ENCODE assay signal across 7 mouse cellular contexts in the genomic region with DNA sequence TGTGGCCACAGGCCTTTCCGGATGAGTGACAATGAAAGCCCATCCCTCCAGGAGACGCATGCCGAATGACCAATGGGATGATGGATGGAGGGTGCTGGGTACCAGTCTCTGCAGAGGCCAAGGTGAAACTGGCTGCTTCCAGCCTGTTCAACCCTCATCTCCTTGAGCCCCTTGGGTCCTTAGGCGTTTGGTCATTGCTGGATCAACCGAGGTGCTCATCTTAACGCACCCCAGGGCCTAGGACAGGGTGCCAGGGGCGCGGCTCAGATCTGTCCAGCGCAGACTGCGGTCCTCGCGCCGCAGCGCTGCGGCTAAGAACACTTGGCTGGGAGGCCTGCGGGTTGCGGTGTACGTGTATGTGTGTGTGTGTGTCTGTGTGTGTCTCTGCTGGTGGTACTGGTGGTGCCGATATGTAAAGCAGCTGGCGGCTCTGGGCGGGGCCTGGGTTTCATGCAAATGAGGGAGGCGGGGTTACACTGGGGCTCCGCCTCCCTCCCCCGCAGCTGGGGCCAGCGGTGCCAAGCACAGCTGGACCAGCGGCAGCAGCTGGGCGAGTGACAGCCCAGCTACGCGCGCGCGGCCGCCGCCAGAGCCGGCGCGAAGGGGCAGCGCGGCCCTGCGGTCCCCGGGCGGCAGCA. TPM values are rescaled to one million over a fixed set of nuclear protein-coding genes. Genes with fewer than 3 reads are reported as not detected.
A peak's percentile ranks its signal among the peaks of the same experiment; 100 is the strongest.
DNase-seq lines count a peak whose midpoint lies in the region; ATAC-seq and TF ChIP-seq lines count a peak whose summit lies in the region.

A gene (plus strand): TSS at position 147 of the 638 bp plus-strand sequence.

- peak; percentile 80 for DNase-seq in embryonic facial prominence, embryonic 14.5 days (ENCODE audit: low spot score)
- peak; percentile 87 for DNase-seq in heart, embryonic 10.5 days (ENCODE audit: low spot score)
- peak; percentile 48 for DNase-seq in limb, embryonic 14.5 days (ENCODE audit: low spot score)
- peak; percentile 87 to 91 for DNase-seq in spleen, adult 18-20 months

- H3K36me3 ChIP-seq in embryonic facial prominence, embryonic 14.5 days (ENCODE audit: control insufficient read depth, insufficient read depth, low read length), result no peaks in the 10 kb centered on the region
- H3K36me3 ChIP-seq in heart, embryonic 10.5 days, result no peaks in the 10 kb centered on the region
- H3K36me3 ChIP-seq in kidney, embryonic 15.5 days, result no peaks in the 10 kb centered on the region
- H3K36me3 ChIP-seq in limb, embryonic 14.5 days (ENCODE audit: control insufficient read depth, insufficient read depth, low read length), result no peaks in the 10 kb centered on the region
- no peaks in the 10 kb centered on the region for H3K36me3 ChIP-seq in midbrain, embryonic 15.5 days (replicated peaks)

- peaks cover 39% of the 10 kb centered on the region for H3K27me3 ChIP-seq in embryonic facial prominence, embryonic 14.5 days (replicated peaks; ENCODE audit: control insufficient read depth, insufficient read depth, low read length)
- H3K27me3 ChIP-seq in heart, embryonic 10.5 days (ENCODE audit: insufficient read depth, poor library complexity, severe bottlenecking), result peaks cover 50% of the 10 kb centered on the region
- peaks cover 42% of the 10 kb centered on the region for H3K27me3 ChIP-seq in kidney, embryonic 15.5 days
- peaks cover 33% of the 10 kb centered on the region for H3K27me3 ChIP-seq in limb, embryonic 14.5 days (ENCODE audit: control insufficient read depth, insufficient read depth, low read length)
- 0 out of 2 replicates have a peak, but pooled peaks cover 5% of the 10 kb centered on the region for H3K27me3 ChIP-seq in midbrain, embryonic 15.5 days (replicated peaks)

- TF ChIP-seq CTCF in bone marrow, adult 2 months (IDR thresholded peaks at IDR 0.05; ENCODE audit: control insufficient read depth, insufficient read depth, low read length), result no peak

- H3K4me3 ChIP-seq in bone marrow, adult 2 months (replicated peaks; ENCODE audit: control insufficient read depth, low read depth, low read length), result peak within 1 kb of the TSS; percentile 87
- H3K4me3 ChIP-seq in embryonic facial prominence, embryonic 14.5 days (ENCODE audit: low read depth, low read length), result peak within 1 kb of the TSS; percentile 59
- H3K4me3 ChIP-seq in heart, embryonic 10.5 days, result peak within 1 kb of the TSS; percentile 72
- H3K4me3 ChIP-seq in kidney, embryonic 15.5 days (replicated peaks), result peak within 1 kb of the TSS; percentile 57
- peak within 1 kb of the TSS; percentile 61 for H3K4me3 ChIP-seq in limb, embryonic 14.5 days (replicated peaks; ENCODE audit: low read length)
- H3K4me3 ChIP-seq in midbrain, embryonic 15.5 days, result peak within 1 kb of the TSS; percentile 83

- peaks cover 6% of the 10 kb centered on the region; the same call in 1 of the 2 replicates for H3K4me1 ChIP-seq in bone marrow, adult 2 months (ENCODE audit: control insufficient read depth, insufficient read depth, low read length)
- peaks cover 6% of the 10 kb centered on the region for H3K4me1 ChIP-seq in embryonic facial prominence, embryonic 14.5 days (ENCODE audit: control insufficient read depth, insufficient read depth, low read length)
- H3K4me1 ChIP-seq in heart, embryonic 10.5 days, result peaks cover 13% of the 10 kb centered on the region
- H3K4me1 ChIP-seq in kidney, embryonic 15.5 days, result peaks cover 20% of the 10 kb centered on the region
- H3K4me1 ChIP-seq in limb, embryonic 14.5 days (ENCODE audit: control insufficient read depth, insufficient read depth, low read length), result peaks cover 4% of the 10 kb centered on the region
- peaks cover 22% of the 10 kb centered on the region for H3K4me1 ChIP-seq in midbrain, embryonic 15.5 days

- H3K27ac ChIP-seq in bone marrow, adult 2 months (ENCODE audit: control insufficient read depth, insufficient read depth, low read depth, low read length, poor library complexity), result peak within 1 kb of the TSS; percentile 88
- no peak within 1 kb of the TSS for H3K27ac ChIP-seq in embryonic facial prominence, embryonic 14.5 days (replicated peaks; ENCODE audit: low read depth, low read length)
- H3K27ac ChIP-seq in heart, embryonic 10.5 days, result peak within 1 kb of the TSS; percentile 63
- no peak within 1 kb of the TSS for H3K27ac ChIP-seq in kidney, embryonic 15.5 days
- H3K27ac ChIP-seq in limb, embryonic 14.5 days (replicated peaks; ENCODE audit: low read depth, low read length), result no peak within 1 kb of the TSS
- H3K27ac ChIP-seq in midbrain, embryonic 15.5 days, result peak within 1 kb of the TSS; percentile 81

- 8% methylated on average over 42 of the region's 42 CpGs for WGBS in bone marrow, adult 2 months
- WGBS in embryonic facial prominence, embryonic 14.5 days, result 7% methylated on average over 33 of the region's 42 CpGs
- WGBS in heart, embryonic 10.5 days, result 8% methylated on average over 40 of the region's 42 CpGs
- WGBS in kidney, embryonic 15.5 days, result 6% methylated on average over 42 of the region's 42 CpGs
- 14% methylated on average over 24 of the region's 42 CpGs for WGBS in limb, embryonic 14.5 days
- 2% methylated on average over 42 of the region's 42 CpGs for WGBS in midbrain, embryonic 15.5 days

- H3K4me2 ChIP-seq in embryonic facial prominence, embryonic 14.5 days (ENCODE audit: low read depth, low read length), result peak within 1 kb of the TSS; percentile 98
- peak within 1 kb of the TSS; percentile 95 for H3K4me2 ChIP-seq in kidney, embryonic 15.5 days
- H3K4me2 ChIP-seq in limb, embryonic 14.5 days (replicated peaks; ENCODE audit: low read depth, low read length, severe bottlenecking), result peak within 1 kb of the TSS; percentile 97
- peak within 1 kb of the TSS; percentile 95 for H3K4me2 ChIP-seq in midbrain, embryonic 15.5 days

- peak; percentile 89 for ATAC-seq in embryonic facial prominence, embryonic 14.5 days (ENCODE audit: low read depth)
- ATAC-seq in kidney, embryonic 15.5 days (replicated peaks; ENCODE audit: low FRiP score), result peak; percentile 91
- ATAC-seq in limb, embryonic 14.5 days (ENCODE audit: low FRiP score, low read depth), result peak; percentile 92
- peak; percentile 94 for ATAC-seq in midbrain, embryonic 15.5 days (replicated peaks)

- peak within 1 kb of the TSS; percentile 56 for H3K9ac ChIP-seq in embryonic facial prominence, embryonic 14.5 days (ENCODE audit: low read depth, low read length)
- H3K9ac ChIP-seq in kidney, embryonic 15.5 days, result peak within 1 kb of the TSS; percentile 31
- peak within 1 kb of the TSS; percentile 50 for H3K9ac ChIP-seq in limb, embryonic 14.5 days (ENCODE audit: low read depth, low read length, severe bottlenecking)
- H3K9ac ChIP-seq in midbrain, embryonic 15.5 days, result peak within 1 kb of the TSS; percentile 76

- TF ChIP-seq POLR2A in bone marrow, adult 2 months (IDR thresholded peaks at IDR 0.05; ENCODE audit: borderline replicate concordance, control insufficient read depth, low read depth, low read length), result peak; percentile 43; the same call in 1 of the 2 replicates
- TF ChIP-seq POLR2A in limb, embryonic 14.5 days (IDR thresholded peaks at IDR 0.05; ENCODE audit: borderline replicate concordance, extremely low read depth, insufficient read depth, insufficient read length), result no peak

- no peaks in the 10 kb centered on the region for H3K9me3 ChIP-seq in embryonic facial prominence, embryonic 14.5 days (ENCODE audit: control insufficient read depth, low read length)
- no peaks in the 10 kb centered on the region for H3K9me3 ChIP-seq in heart, embryonic 10.5 days
- H3K9me3 ChIP-seq in kidney, embryonic 15.5 days (replicated peaks), result no peaks in the 10 kb centered on the region
- H3K9me3 ChIP-seq in limb, embryonic 14.5 days (ENCODE audit: control insufficient read depth, low read length), result no peaks in the 10 kb centered on the region
- no peaks in the 10 kb centered on the region for H3K9me3 ChIP-seq in midbrain, embryonic 15.5 days

RNA-seq across cellular contexts. Expression of the gene that starts here (rescaled TPM):
- 47.9 and 115 TPM in 2 replicates for polyA plus RNA-seq in bone marrow, adult 2 months (2011; ENCODE audit: insufficient read depth, insufficient read length, low replicate concordance, missing spikeins)
- 8.8 and 10.1 TPM in 2 replicates for polyA plus RNA-seq in embryonic facial prominence, embryonic 14.5 days (2014; fragmentation: Nextera tagmentation; extraction: Ambion mirVana)
- polyA plus RNA-seq in heart, embryonic 10.5 days (2016; fragmentation: Nextera tagmentation; extraction: Ambion mirVana), result 13.3 and 14.3 TPM in 2 replicates
- 3.4 and 5.9 TPM in 2 replicates for polyA plus RNA-seq in kidney, embryonic 15.5 days (2015; fragmentation: Nextera tagmentation; extraction: Ambion mirVana)
- polyA plus RNA-seq in limb, embryonic 14.5 days (2012; rRNA removed), result 6.2 and 6.3 TPM in 2 replicates
- 9.0 and 10.3 TPM in 2 replicates for polyA plus RNA-seq in limb, embryonic 14.5 days (2014; fragmentation: Nextera tagmentation; extraction: Ambion mirVana)
- polyA plus RNA-seq in midbrain, embryonic 15.5 days (2015; fragmentation: Nextera tagmentation; extraction: Ambion mirVana), result 107 and 117 TPM in 2 replicates

Comparison
In these comparisons a context has a peak if more than half of its experiments do, and no peak if none do; other contexts are left out.
1. H3K27ac ChIP-seq: peak in bone marrow, adult 2 months (single experiment), heart, embryonic 10.5 days (single experiment) and midbrain, embryonic 15.5 days (single experiment); none in embryonic facial prominence, embryonic 14.5 days (single experiment), kidney, embryonic 15.5 days (single experiment) and limb, embryonic 14.5 days (single experiment).
2. Peak in every context shown above with its lines, with median percentiles within 50 percentile points of each other: H3K4me3 ChIP-seq, ATAC-seq, DNase-seq, H3K4me2 ChIP-seq and H3K9ac ChIP-seq.